Mouse (Mus musculus) 416B (cell line): ENCODE measurements around the gene Hist3h2a.

Experiments
- DNase-seq: peaks from one replicate; pipeline ENCODE4 v3.0.0; 2011; ENCODE audit warnings: low read depth

Gene Hist3h2a

GRCm38 (mm10) chr11:58947798-58948528 is 6.5 kb upstream of the Hist3h2a start:
- DNase-seq = no peak

DNA sequence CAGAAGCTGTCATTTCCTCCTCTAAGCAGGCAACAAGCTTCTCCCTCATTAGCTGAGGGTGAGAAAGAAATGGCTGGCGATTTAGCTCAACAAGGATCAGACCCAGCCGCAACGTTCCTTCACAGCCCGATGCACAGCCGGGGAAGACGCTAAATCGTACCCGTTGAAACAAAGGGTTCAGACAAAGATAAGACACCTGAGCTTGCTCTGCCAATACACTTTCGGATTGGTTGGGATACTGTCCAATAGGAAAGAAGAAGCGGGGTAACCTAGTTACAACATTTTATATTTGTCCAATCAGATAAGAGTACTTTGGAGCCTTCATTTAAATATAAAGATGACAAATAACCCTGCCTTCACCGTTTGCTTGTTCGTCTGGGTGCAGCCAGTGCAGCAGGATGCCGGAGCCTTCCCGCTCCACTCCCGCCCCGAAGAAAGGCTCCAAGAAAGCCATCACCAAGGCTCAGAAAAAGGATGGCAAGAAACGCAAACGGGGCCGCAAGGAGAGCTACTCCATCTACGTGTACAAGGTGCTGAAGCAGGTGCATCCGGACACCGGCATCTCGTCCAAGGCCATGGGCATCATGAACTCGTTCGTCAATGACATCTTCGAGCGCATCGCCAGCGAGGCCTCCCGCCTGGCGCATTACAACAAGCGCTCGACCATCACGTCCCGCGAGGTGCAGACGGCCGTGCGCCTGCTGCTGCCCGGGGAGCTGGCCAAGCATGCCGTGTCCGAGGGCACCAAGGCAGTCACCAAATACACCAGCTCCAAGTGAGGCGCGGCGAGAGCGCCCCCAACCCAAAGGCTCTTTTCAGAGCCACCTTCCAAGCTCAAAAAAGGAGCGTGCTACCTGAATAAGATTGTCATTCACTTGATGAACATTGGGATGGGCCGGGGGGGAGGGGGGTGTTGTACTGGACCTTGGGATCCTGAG is 5.7 kb upstream of the Hist3h2a start, which contains the start of gene Hist3h2ba:
TSS of gene Hist3h2ba (plus strand) at position 379 of the 938 bp plus-strand sequence.
- no peak for DNase-seq

- DNase-seq = no peak
These were observed 4.7 kb upstream of the Hist3h2a start for GRCm38 (mm10) chr11:58949480-58950431.

DNA sequence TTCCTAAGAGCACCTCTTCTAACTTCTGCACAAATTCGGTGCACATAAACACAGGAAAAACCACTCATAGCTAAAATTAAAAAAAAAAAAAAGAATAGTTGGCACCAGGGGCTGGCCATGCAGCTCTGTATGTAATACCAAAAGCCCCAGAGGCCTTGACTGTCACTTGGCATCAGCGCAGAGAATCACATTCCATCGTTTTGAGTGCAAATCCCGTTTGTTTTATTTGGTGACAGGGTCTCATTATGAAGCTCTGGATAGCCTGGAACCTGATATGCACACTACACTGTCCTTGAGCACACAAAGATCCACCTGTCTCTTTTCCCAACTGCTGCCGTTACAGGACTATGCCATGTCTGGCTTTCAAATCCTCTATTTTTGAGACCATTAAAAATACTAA is 3.3 kb upstream of the Hist3h2a start:
- DNase-seq = no peak

DNA sequence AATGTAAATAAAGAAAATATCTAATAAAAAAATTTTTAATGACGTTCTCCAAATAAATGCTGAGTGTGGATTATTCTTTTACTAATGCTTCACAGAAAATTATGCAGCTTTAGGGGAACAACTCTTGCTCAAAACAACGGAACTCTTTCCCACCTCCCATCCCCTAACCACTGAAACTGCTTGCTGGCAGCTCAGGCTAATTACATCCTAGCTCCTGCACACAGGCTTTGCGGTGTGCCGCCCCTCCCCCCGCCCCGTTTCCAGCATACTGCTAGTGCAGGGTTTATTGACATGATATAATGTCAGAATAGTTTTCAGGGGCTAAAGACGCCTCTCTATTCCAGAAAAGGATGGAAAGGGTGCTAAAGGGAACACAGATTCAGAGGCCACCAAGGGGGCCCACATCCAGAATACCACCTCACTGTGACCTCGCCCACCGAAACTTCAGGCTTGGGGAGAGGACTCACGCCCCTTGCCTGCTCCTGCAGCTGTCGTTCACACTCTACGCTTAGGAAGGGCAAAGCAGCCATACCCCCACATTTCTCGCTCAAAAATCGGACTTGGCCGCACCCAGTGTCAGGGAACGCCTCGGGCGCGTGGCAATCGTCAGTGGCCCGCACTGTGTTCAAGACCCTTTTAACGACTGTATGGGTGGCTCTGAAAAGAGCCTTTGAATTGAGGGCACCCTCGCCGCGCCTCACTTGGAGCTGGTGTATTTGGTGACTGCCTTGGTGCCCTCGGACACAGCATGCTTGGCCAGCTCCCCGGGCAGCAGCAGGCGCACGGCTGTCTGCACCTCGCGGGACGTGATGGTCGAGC is 925 bp upstream of the Hist3h2a start:
- peak; percentile 72 for DNase-seq

GRCm38 (mm10) chr11:58954170-58954419 is 390 bp upstream of the Hist3h2a start:
- DNase-seq = peak; percentile 39

- DNase-seq = peak; percentile 69
These were observed 820 bp downstream of the Hist3h2a start for GRCm38 (mm10) chr11:58955143-58955867.

DNA sequence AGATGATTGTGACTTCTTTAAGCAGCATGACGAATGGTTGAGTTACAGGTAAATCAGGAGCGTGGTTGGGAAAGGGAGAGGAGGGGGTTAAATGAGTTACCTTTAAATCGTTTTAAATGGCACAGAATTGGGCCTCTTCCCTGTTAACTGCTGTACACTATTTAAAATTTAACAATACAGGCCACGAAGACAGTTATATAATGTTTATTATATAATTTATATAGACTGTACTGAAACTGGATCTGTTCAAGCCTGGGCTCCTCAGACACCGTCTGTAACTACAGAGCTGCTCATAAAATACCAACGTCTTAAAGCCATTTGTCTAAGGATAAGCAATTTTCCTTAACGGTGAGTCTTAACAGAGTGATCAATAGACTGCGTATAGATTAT is 1.4 kb downstream of the Hist3h2a start:
- no peak for DNase-seq

- DNase-seq = no peak
These were observed 2.9 kb downstream of the Hist3h2a start for GRCm38 (mm10) chr11:58957226-58957914.

GRCm38 (mm10) chr11:58958536-58958935 is 4.1 kb downstream of the Hist3h2a start:
- DNase-seq = no peak

- DNase-seq = peak; percentile 52
These were observed 4.8 kb downstream of the Hist3h2a start for GRCm38 (mm10) chr11:58959186-58959825.

- peak; percentile 95 for DNase-seq
These were observed 5.5 kb downstream of the Hist3h2a start for GRCm38 (mm10) chr11:58959921-58960465.

- no peak for DNase-seq
These were observed 7.1 kb downstream of the Hist3h2a start for GRCm38 (mm10) chr11:58961364-58962177.

GRCm38 (mm10) chr11:58963543-58963942 is 9.1 kb downstream of the Hist3h2a start:
- no peak for DNase-seq

GRCm38 (mm10) chr11:58964216-58964615 is 9.7 kb downstream of the Hist3h2a start:
- no peak for DNase-seq

- peak; percentile 21 for DNase-seq
These were observed 10.7 kb downstream of the Hist3h2a start for GRCm38 (mm10) chr11:58965001-58965760.

GRCm38 (mm10) chr11:58967346-58967745 is 12.9 kb downstream of the Hist3h2a start:
- peak; percentile 68 for DNase-seq
